Mouse (Mus musculus): ENCODE results near the gene Ttc30b.
"Not testable (repeated sequence)": the region's sequence is repeated elsewhere in the genome, so short reads cannot be mapped to it uniquely, and the experiment has no call there.

Ttc30b gene

GRCm38 (mm10) chr2:75950685-75951084, 12.3 kb upstream of the Ttc30b start:
- no peak for DNase-seq

GRCm38 (mm10) chr2:75937520-75938116, 767 bp downstream of the Ttc30b start:
- DNase-seq: not testable (repeated sequence)

DNA sequence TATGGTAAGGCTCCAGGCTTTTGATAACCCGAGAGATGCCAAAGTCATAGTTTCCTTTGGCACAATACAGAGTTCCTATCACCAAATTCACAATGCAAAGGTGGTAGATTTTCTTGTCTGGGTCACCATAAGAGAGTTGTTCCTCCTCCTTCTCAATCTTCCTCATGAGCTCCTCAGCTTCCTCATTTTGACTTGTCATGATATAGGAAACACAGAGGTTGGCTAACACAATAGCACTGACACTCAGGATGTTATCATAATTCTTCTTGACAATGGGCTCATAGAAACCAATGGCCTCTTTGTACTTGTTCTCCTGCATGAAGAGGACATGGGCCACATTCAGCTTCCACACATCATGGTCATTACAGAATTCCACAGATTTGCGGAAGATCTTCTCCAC, 1.7 kb downstream of the Ttc30b start:
- DNase-seq: not testable (repeated sequence)

GRCm38 (mm10) chr2:75933541-75933940, 4.8 kb downstream of the Ttc30b start:
- DNase-seq: no peak

GRCm38 (mm10) chr2:75930941-75931340, 7.4 kb downstream of the Ttc30b start:
- no peak for DNase-seq

DNA sequence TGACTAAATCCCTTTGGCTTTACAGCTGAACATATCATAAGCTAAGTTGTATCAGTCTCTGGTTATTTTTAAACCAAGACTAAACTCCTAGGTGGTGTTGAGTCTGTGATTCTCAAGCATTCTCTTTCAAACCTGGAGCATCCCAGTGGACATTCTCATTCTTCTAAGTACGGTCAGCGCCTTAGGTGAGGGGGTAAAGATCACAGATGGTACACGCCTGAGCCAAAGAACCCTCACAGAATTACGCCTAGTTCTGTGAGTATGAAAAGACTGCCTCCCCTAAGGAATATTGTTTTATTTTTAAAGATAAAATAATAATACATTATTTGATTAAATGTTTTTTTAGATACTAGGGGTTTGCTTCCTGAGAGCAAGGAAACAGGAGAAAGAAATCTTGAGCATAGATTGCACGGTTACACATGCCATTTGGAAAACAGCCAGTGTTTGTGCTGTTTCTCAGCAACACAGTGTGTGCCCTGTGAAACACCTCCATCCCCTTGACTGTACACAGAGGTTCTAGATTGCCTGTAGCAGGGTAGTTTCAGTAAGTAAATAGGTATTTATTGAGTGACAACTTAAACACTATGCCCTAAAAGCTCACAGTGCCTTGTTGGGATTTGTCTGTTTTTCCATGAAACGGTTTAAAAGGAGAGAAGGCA, 8.5 kb downstream of the Ttc30b start:
- no peak for DNase-seq

DNA sequence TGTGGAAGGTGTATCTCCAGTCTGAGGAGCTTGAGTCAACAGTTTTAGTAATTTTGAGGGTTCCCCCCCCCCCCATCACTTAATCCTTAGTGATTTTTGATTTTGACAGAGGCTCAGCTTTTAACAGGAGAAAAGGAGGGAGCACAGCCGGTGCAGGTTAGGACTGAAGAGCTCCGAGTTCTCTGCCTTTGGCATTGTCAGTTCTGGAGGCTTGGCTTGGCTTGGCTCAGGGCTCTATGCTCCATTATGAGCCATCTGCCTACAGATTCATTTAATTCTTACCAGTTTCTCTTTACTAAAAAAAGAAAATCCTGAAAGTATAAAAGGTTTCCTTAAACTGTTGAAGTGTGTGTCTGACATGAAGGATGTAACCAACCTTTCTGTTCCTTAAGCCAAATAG, 9.2 kb downstream of the Ttc30b start:
- no peak for DNase-seq

DNA sequence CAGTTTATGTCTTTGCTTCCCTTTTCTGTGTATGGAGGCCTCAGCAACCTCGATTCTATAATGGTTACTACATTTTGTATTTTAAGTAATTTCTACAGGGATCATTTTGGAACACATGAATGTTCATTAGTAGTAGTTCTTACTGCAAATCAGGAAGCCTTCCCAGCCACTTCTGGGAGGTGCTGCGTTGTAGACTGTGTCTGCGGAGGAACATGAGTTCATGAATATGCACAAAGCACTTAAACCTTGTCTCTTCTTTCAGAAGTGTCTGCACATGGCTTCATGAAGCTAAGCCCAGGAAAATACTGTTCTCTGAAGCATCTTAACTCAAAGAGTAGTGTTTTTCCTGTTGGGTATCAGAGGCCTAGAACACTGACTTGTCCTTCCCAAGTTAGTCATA, 10.4 kb downstream of the Ttc30b start:
- DNase-seq: no peak

- no peak for DNase-seq
These were observed 12.3 kb downstream of the Ttc30b start for GRCm38 (mm10) chr2:75926061-75926460.

DNA sequence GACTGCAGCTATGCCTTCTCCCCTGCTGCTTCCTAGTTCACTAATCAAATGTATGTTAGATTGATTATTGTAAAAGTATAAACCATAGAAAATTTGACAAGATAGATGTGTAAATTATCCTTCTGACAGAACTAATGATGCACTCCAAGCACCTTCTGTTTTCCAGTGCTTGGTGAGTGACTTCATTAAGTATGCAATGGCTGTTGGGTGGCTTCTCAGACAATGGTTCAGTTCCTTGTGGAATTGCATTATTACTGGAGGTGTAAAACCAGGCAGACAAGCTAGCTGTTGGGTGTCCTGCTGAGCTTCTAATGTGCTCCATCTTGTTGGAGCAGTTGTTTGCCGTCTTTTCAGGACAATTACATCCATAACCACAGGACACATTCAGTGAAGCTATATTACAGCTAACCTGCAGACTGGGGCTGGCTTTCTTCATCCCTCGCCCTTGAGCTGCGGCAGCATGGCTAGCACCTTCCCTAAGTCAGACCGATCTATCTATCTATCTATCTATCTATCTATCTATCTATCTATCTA, 14.5 kb downstream of the Ttc30b start:
- no peak for DNase-seq

DNA sequence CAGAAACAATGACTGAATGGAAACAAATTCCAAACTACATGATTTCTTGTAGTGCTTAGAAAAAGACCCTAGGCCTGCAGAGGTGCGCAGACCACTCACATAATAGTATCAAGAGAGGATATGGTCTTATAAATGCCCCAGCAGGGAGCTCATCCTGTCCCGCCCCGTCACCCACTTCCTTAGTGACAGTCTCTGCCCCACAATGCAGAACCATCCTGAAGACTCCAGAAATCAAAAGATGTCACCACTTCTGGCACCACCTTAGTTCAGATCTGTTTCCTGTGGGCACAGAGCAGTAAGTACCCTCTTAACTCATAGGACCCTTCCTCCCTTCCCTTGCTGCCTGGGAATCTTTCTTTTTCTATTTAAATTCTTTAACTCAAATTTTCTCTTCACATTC, 23.3 kb downstream of the Ttc30b start:
- DNase-seq: no peak

- no peak for DNase-seq
These were observed 31.2 kb downstream of the Ttc30b start for GRCm38 (mm10) chr2:75907142-75907541.

GRCm38 (mm10) chr2:75901869-75902268, 36.5 kb downstream of the Ttc30b start:
- DNase-seq: peak; percentile 11

- DNase-seq: no peak
These were observed 38.1 kb downstream of the Ttc30b start for GRCm38 (mm10) chr2:75900281-75900680.

- no peak for DNase-seq
These were observed 42.7 kb downstream of the Ttc30b start for GRCm38 (mm10) chr2:75895711-75896110.

- no peak for DNase-seq
These were observed 46.4 kb downstream of the Ttc30b start for GRCm38 (mm10) chr2:75891981-75892380.

Data from retina, postnatal 1 day (tissue).